Mouse (Mus musculus) frontal cortex, postnatal 10 days (tissue): ENCODE results near the gene Dennd1c.
A peak's percentile ranks its signal among the peaks of the same experiment; 100 is the strongest.
"Not testable (repeated sequence)": the region's sequence is repeated elsewhere in the genome, so short reads cannot be mapped to it uniquely, and the experiment has no call there.

Experiments
- DNase-seq, 2 experiments: peaks; one replicate each; pipeline ENCODE4 v3.0.0; 2022; ENCODE audit warnings: low spot score in 2 of 2, mixed read lengths in 1 of 2

The Dennd1c gene

GRCm38 (mm10) chr17:57095855-57096622, 17.7 kb upstream of the Dennd1c start:
- no peak for DNase-seq

GRCm38 (mm10) chr17:57094222-57094621, 15.9 kb upstream of the Dennd1c start:
- DNase-seq: no peak

GRCm38 (mm10) chr17:57087049-57087832, 8.9 kb upstream of the Dennd1c start, which contains the start of gene Tubb4a:
Gene Tubb4a (minus strand): TSS chr17:57087782.
- peak; percentile 77 to 83 for DNase-seq

- DNase-seq: peak in 1 of 2 experiments; percentile 19
Observed at GRCm38 (mm10) chr17:57085970-57086757, 7.8 kb upstream of the Dennd1c start.

GRCm38 (mm10) chr17:57082481-57082880, 4.2 kb upstream of the Dennd1c start:
- DNase-seq: no peak

- no peak for DNase-seq
Observed at GRCm38 (mm10) chr17:57081234-57081842, 3.0 kb upstream of the Dennd1c start.

- DNase-seq: no peak
Observed at GRCm38 (mm10) chr17:57079919-57080318, 1.6 kb upstream of the Dennd1c start.

- DNase-seq: no peak
Observed at GRCm38 (mm10) chr17:57076916-57077315, 1.4 kb downstream of the Dennd1c start.

GRCm38 (mm10) chr17:57070699-57071098, 7.6 kb downstream of the Dennd1c start:
- no peak for DNase-seq

- no peak for DNase-seq
Observed at GRCm38 (mm10) chr17:57070272-57070671, 8.0 kb downstream of the Dennd1c start.

GRCm38 (mm10) chr17:57066908-57067307, 11.4 kb downstream of the Dennd1c start:
- DNase-seq: no peak

- no peak for DNase-seq
Observed at GRCm38 (mm10) chr17:57063031-57063430, 15.3 kb downstream of the Dennd1c start.

- no peak for DNase-seq
Observed at GRCm38 (mm10) chr17:57062548-57062947, 15.8 kb downstream of the Dennd1c start.

GRCm38 (mm10) chr17:57062011-57062521, 16.2 kb downstream of the Dennd1c start:
- no peak for DNase-seq

GRCm38 (mm10) chr17:57061069-57061468, 17.2 kb downstream of the Dennd1c start:
- DNase-seq: no peak

- peak; percentile 92 to 94 for DNase-seq
Observed at GRCm38 (mm10) chr17:57060231-57060801, 18.0 kb downstream of the Dennd1c start.

- peak; percentile 79 to 81 for DNase-seq
Observed at GRCm38 (mm10) chr17:57059486-57059977, 18.8 kb downstream of the Dennd1c start, which contains the start of gene Slc25a23. Gene Slc25a23 (minus strand): TSS chr17:57059863.

- DNase-seq: peak in 1 of 2 experiments; percentile 34
Observed at GRCm38 (mm10) chr17:57058891-57059485, 19.3 kb downstream of the Dennd1c start, which contains the start of gene Crb3. Gene Crb3 (plus strand): TSS chr17:57059105.

- no peak for DNase-seq
Observed at GRCm38 (mm10) chr17:57056246-57056645, 22.1 kb downstream of the Dennd1c start.

GRCm38 (mm10) chr17:57051679-57052078, 26.6 kb downstream of the Dennd1c start:
- DNase-seq: not testable (repeated sequence)
